Mouse (Mus musculus) erythroblast, embryonic 14.5 days (primary cell): ENCODE results near the gene Oscp1.

Experiments
- GATA1 ChIP-seq: IDR thresholded peaks from 2 replicates; pipeline ENCODE4 v1.6.1; 2012; ENCODE audit warnings: low read length, inconsistent platforms, mixed read lengths
- TAL1 ChIP-seq: IDR thresholded peaks from 3 replicates; pipeline ENCODE4 v1.6.1; 2012; ENCODE audit warnings: low read length, inconsistent platforms, mixed read lengths

GRCm38 (mm10) chr4:126030705-126031104, 27.7 kb upstream of the Oscp1 start:
- no peak for TF ChIP-seq GATA1
- no peak for TF ChIP-seq TAL1
